Mouse (Mus musculus) hindbrain, postnatal 0 days (tissue): ENCODE data around the gene Mfsd6. TPM values are rescaled to one million over a fixed set of nuclear protein-coding genes. Genes with fewer than 3 reads are reported as not detected.

ENCODE experiments used
- ATAC-seq: fragments of 200-750 bp; cut with Nextera tagmentation; 2 replicates; pipeline ENCODE4 v1.8.0; 2017; ENCODE audit warnings: mild to moderate bottlenecking, moderate TSS enrichment, moderate library complexity
- DNase-seq: peaks from one replicate; pipeline ENCODE4 v3.0.0-alpha.2; 2015; ENCODE audit warnings: low spot score
- H3K27ac ChIP-seq: fragments of 300-500 bp; sonication (generic); 2 replicates; pipeline ENCODE4 v1.5.1; 2014; ENCODE audit warnings: mild to moderate bottlenecking
- H3K27me3 ChIP-seq: fragments of 300-500 bp; sonication (generic); 2 replicates; pipeline ENCODE4 v1.6.1; 2014; ENCODE audit warnings: low read length, mixed read lengths; ENCODE audit not compliant: insufficient read depth
- H3K36me3 ChIP-seq: fragments of 300-500 bp; sonication (generic); 2 replicates; pipeline ENCODE4 v1.6.1; 2014; ENCODE audit warnings: low read length, mixed read lengths; ENCODE audit not compliant: insufficient read depth
- H3K4me1 ChIP-seq: fragments of 300-500 bp; sonication (generic); 2 replicates; pipeline ENCODE4 v1.6.1; 2014; ENCODE audit warnings: antibody characterized with exemption, low read length, mixed read lengths; ENCODE audit not compliant: insufficient read depth
- H3K4me2 ChIP-seq: fragments of 300-500 bp; sonication (generic); 2 replicates; pipeline ENCODE4 v1.6.1; 2014; ENCODE audit warnings: low read depth, mild to moderate bottlenecking, low read length, moderate library complexity, mixed read lengths
- H3K4me3 ChIP-seq: fragments of 300-500 bp; sonication (generic); 2 replicates; pipeline ENCODE4 v1.5.1; 2014; ENCODE audit warnings: low read length
- H3K9ac ChIP-seq: fragments of 300-500 bp; sonication (generic); replicated peaks from 2 replicates; pipeline ENCODE4 v1.6.1; 2014; ENCODE audit warnings: mild to moderate bottlenecking, low read length, moderate library complexity, mixed read lengths
- H3K9me3 ChIP-seq: fragments of 300-500 bp; sonication (generic); 2 replicates; pipeline ENCODE4 v1.6.1; 2016; ENCODE audit warnings: low read length, mixed read lengths
- CTCF ChIP-seq: IDR thresholded peaks from 2 replicates; pipeline ENCODE4 v1.5.1; 2016; ENCODE audit warnings: antibody characterized with exemption, control low read depth, low read depth
- WGBS: fragments of 180-500 bp; shearing (Covaris S2); extraction: QIAGEN DNeasy Blood & Tissue Kit; methylation state at CpG from one replicate; pipeline ENCODE4 v1.1.7; 2014; 5-methylcytosine and 5-hydroxymethylcytosine counted together
- polyA plus RNA-seq: library from polyadenylated mRNA; unstranded; fragments of >200 nt; fragmentation: Nextera tagmentation; extraction: Ambion mirVana; gene quantifications from 2 replicates; pipeline ENCODE4 v1.2.1, GENCODE M21; 2015
- total RNA-seq: library from RNA; depleted of rRNA; stranded (reverse); fragments of >200 nt; gene quantifications from 2 replicates; pipeline ENCODE4 v1.2.3, GENCODE M21; 2014

The Mfsd6 gene
- total and polyA plus RNA-seq, 2 experiments from 2014 or later, result 10.6 to 47.0 TPM

GRCm38 (mm10) chr1:52648153-52649027, 78.9 kb downstream of the Mfsd6 start:
- no peak overlapping the region for H3K9ac ChIP-seq
- ATAC-seq (peak; percentile 94), DNase-seq (peak; percentile 89)
- no peaks in the 10 kb centered on the region for H3K9me3 ChIP-seq
- no peak overlapping the region for H3K4me3 ChIP-seq
- H3K27me3 ChIP-seq, result no peaks in the 10 kb centered on the region
- no peaks in the 10 kb centered on the region for H3K4me1 ChIP-seq
- no peak overlapping the region for H3K4me2 ChIP-seq
- WGBS, result 65% methylated on average over 11 of the region's 11 CpGs
- TF ChIP-seq CTCF, result peak; percentile 82
- peaks cover 3% of the 10 kb centered on the region; the same call in 1 of the 2 replicates for H3K36me3 ChIP-seq
- H3K27ac ChIP-seq, result 0 out of 2 replicates have a peak overlapping the region, but pooled peaks have one; percentile 36

- Histone ChIP-seq H3K9me3 (no peaks in the 10 kb centered on the region), H3K27me3 (no peaks in the 10 kb centered on the region), H3K36me3 (peaks cover 5% of the 10 kb centered on the region; the same call in 1 of the 2 replicates), H3K4me3 (no peak overlapping the region), H3K9ac (no peak overlapping the region), H3K4me2 (no peak overlapping the region), H3K27ac (no peak overlapping the region), H3K4me1 (no peaks in the 10 kb centered on the region)
- DNase-seq (no peak), ATAC-seq (no peak)
- TF ChIP-seq CTCF, result no peak
- 95% methylated on average over 4 of the region's 4 CpGs for WGBS
Observed at GRCm38 (mm10) chr1:52640736-52641135, 86.5 kb downstream of the Mfsd6 start.

- Histone ChIP-seq H3K9ac (no peak overlapping the region), H3K4me2 (no peak overlapping the region), H3K36me3 (peaks cover 5% of the 10 kb centered on the region; the same call in 1 of the 2 replicates), H3K27me3 (no peaks in the 10 kb centered on the region), H3K9me3 (no peaks in the 10 kb centered on the region), H3K4me1 (no peaks in the 10 kb centered on the region), H3K27ac (no peak overlapping the region), H3K4me3 (no peak overlapping the region)
- no peak for TF ChIP-seq CTCF
- DNase-seq, result no peak
- ATAC-seq, result no peak
- 90% methylated on average over 6 of the region's 6 CpGs for WGBS
Observed at GRCm38 (mm10) chr1:52640266-52640665, 87.0 kb downstream of the Mfsd6 start.

GRCm38 (mm10) chr1:52639090-52639489, 88.2 kb downstream of the Mfsd6 start:
- Histone ChIP-seq H3K9me3 (no peaks in the 10 kb centered on the region), H3K4me3 (no peak overlapping the region), H3K27ac (no peak overlapping the region), H3K9ac (no peak overlapping the region), H3K4me1 (no peaks in the 10 kb centered on the region), H3K4me2 (no peak overlapping the region), H3K36me3 (peaks cover 5% of the 10 kb centered on the region; the same call in 1 of the 2 replicates), H3K27me3 (no peaks in the 10 kb centered on the region)
- WGBS, result 89% methylated on average over 7 of the region's 7 CpGs
- no peak for TF ChIP-seq CTCF
- no peak for DNase-seq
- ATAC-seq, result no peak

- no peaks in the 10 kb centered on the region for H3K4me1 ChIP-seq
- H3K4me2 ChIP-seq, result no peak overlapping the region
- DNase-seq (no peak), ATAC-seq (no peak)
- no peaks in the 10 kb centered on the region for H3K9me3 ChIP-seq
- WGBS, result 88% methylated on average over 2 of the region's 2 CpGs
- H3K9ac ChIP-seq, result no peak overlapping the region
- no peak for TF ChIP-seq CTCF
- H3K27ac ChIP-seq, result no peak overlapping the region
- no peaks in the 10 kb centered on the region for H3K27me3 ChIP-seq
- H3K36me3 ChIP-seq, result peaks cover 5% of the 10 kb centered on the region; the same call in 1 of the 2 replicates
- no peak overlapping the region for H3K4me3 ChIP-seq
Observed at GRCm38 (mm10) chr1:52638101-52638500, 89.2 kb downstream of the Mfsd6 start.

- Histone ChIP-seq H3K4me1 (no peaks in the 10 kb centered on the region), H3K9me3 (no peaks in the 10 kb centered on the region), H3K4me2 (no peak overlapping the region), H3K36me3 (peaks cover 5% of the 10 kb centered on the region; the same call in 1 of the 2 replicates), H3K27me3 (no peaks in the 10 kb centered on the region), H3K4me3 (no peak overlapping the region), H3K27ac (no peak overlapping the region), H3K9ac (no peak overlapping the region)
- no peak for TF ChIP-seq CTCF
- 90% methylated on average over 3 of the region's 3 CpGs for WGBS
- ATAC-seq, result no peak
- no peak for DNase-seq
Observed at GRCm38 (mm10) chr1:52635932-52636331, 91.3 kb downstream of the Mfsd6 start.

- Histone ChIP-seq H3K36me3 (peaks cover 5% of the 10 kb centered on the region; the same call in 1 of the 2 replicates), H3K4me1 (no peaks in the 10 kb centered on the region), H3K27me3 (no peaks in the 10 kb centered on the region), H3K4me3 (no peak overlapping the region), H3K9me3 (no peaks in the 10 kb centered on the region), H3K27ac (no peak overlapping the region), H3K9ac (no peak overlapping the region), H3K4me2 (no peak overlapping the region)
- 89% methylated on average over 6 of the region's 6 CpGs for WGBS
- no peak for TF ChIP-seq CTCF
- no peak for ATAC-seq
- no peak for DNase-seq
Observed at GRCm38 (mm10) chr1:52634251-52634650, 93.0 kb downstream of the Mfsd6 start.
